Mouse (Mus musculus) left cerebral cortex, adult 8-10 months (tissue): Measurements from ENCODE around the gene Orc2. TPM values are rescaled to one million over a fixed set of nuclear protein-coding genes. Genes with fewer than 3 reads are reported as not detected.

Experiments
- DNase-seq, 2 experiments: peaks; one replicate each; pipeline ENCODE4 v3.0.0; 2022; ENCODE audit warnings: low spot score in 2 of 2
- total RNA-seq, 4 experiments: library from RNA; stranded (reverse); gene quantifications; 2 replicates each; pipeline ENCODE4 v1.2.4; 2022

Orc2 gene
- total RNA-seq, result 10 to 100 TPM; 27.0 to 33.9 (median 28.5) TPM

DNA sequence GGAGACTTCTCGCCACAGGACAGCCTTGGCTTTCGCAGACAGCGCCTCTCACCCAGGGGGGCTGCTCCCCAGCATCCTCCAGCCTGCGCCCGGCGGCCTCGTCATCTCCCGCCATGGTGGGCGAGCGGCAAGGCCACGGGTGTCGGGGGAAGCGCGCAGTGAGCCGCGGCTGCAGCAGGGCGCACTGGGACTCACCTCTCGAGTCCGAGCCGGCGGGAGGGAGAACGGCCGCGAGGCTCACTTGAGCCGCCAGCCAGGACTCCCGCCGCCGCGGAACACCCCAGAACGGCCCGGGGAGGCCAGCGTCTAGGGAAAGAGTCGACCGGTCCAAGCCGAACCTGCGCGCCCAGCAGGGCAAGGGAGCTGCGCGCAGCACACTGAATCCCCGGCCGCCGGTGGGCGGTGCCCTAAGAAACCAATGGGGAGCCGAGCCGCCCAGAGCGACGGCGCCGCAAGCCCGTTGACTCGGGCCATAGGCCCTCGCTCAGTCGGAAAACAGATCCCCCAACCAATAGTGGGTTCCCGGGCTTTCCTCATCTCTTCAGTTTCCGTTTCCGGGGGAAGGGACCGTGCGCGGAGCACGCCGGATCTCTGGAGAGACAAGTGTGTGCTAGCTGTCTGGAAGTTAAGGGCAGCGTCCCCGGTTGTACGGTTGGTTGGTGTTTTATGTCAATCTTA, at the start of gene Orc2:
Gene Orc2 (minus strand): TSS at position 533 of the 678 bp plus-strand sequence.
- peak; percentile 77 to 93 for DNase-seq

DNA sequence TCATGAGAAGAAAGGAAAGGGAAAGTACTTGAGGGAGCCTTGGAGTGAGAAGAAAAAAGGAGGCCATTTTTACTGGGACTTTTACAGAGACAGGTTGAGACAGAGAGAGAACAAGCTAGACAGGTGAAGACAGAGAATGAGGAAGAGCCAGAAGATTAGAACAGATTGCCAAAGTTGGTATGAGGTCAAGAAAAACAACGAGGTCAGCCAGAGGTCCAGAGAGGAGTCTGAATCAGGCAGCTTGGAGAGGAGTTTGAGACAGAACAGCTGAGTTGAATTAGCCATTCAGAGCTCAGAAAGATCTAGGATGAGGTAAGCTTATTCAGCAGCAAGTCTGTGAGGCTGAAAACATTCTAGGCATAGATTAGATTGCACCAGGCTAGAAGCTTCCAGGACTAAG, 36.5 kb upstream of the Orc2 start:
- DNase-seq, result no peak

DNA sequence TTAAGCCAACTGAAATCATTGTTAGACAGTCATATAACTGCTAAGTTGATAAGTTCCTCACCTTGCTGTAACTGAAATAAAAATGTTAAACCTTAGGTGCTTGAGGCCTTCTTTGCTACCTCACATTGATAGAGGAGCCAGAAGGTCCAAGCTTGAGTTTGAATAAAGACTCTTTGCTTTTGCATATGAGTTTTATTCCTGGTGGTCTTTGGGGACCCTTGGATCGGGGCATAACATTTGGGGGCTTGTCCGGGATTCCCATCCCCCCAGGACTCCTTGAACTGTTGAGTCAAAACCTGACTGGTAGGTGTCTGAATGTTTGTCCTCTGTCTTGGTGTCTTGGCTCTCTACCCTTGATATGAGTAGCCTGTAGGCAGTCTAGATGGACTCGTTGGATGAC, 2.3 kb upstream of the Orc2 start:
- DNase-seq, result no peak

DNA sequence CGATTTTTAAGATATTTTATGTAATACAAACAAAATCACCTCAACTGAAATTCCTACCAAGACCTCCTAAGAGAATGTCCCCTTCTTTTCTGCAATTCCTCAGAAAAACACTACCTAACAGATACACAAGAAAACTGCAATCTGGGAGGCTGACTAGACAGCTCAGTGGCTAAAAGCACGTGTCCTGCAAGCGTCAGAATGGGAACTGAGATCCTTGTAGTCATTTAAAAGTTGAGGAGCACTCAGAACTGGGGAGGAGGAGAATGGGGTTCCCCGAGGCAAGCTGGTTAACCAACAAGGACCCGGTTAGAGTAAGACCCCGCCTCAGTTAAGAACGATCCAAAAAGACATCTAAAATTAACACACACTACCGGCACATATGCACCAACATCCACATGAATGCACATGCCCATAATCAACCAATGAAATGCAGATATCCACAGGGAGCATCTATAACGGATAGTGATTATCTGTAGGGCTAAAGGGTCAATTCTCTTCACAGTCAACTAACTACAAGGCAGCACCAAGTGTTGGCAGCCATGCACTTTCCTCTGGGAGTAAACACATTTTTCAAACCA, 1.0 kb downstream of the Orc2 start:
- no peak for DNase-seq

DNA sequence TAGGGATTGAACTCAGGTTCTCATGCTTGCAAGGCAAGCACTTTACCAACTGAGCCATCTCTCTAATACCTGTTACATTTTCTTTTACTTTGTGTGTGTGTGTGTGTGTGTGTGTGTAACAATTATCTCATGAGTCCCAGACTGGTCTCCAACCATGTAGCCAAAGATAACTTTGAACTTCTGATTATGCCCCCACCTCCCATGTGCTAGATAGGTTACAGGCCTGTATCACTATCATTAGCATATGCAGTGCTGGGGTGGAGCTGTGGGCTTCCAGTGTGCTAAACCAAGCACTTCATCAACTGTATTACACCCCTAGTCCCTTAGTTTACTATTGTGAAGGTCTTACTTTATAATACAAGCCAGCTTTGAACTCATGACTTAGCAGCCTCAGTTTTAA, 1.8 kb downstream of the Orc2 start:
- no peak for DNase-seq

DNA sequence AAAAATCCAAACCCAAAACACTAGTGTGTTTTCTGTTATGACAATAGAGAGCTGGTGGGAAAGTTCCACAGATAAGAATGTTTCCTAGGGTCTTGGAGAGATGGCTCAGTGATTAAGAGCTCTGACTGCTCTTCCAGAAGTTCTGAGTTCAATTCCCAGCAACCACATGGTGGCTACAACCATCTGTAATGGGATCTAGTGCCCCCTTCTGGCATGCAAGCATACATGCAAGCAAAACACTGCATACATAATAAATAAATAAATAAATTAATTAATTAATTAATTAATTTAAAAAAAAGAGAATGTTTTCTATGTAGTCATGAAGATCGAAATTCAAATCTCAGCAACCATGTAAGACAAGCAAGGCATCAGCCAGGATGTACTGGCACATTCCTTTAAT, 6.2 kb downstream of the Orc2 start:
- DNase-seq, result no peak

DNA sequence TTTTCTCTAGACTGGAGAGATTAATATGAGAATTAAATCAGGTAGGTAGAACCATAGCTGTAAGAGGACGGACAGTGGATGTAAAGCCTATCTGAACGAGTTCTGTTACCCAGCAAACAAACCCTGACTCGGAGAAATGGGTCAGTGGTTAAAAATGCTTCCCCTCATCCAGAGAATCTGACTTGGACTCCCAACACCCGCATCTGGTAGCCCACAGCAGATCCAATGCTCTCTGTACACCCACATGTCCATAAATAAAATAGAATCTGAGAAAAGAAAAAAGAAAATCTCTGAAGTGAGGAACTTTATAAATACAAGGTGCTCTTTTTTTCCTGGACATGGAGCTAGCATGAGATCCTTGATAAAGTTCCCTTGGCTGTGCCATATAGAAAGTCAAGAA, 7.2 kb downstream of the Orc2 start:
- no peak for DNase-seq

DNA sequence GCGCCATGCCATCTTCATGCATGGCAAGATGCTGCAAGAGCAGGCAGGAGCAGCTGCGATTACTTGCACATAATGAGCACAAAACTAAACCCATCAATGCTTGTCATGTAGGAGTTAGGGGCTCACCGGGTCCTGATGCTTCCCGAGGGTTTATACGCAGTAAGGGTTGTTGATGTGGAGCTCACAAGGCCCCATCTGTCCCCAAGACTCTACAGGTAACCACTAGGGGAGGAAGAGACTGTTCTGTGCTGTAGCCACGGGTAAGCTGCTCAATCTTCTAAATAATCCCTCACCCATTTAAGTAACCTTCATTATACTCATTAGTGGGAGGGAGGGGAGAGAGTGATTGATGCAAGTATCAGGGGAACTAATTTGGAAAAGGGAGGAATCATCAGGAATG, 9.3 kb downstream of the Orc2 start:
- DNase-seq, result no peak

DNA sequence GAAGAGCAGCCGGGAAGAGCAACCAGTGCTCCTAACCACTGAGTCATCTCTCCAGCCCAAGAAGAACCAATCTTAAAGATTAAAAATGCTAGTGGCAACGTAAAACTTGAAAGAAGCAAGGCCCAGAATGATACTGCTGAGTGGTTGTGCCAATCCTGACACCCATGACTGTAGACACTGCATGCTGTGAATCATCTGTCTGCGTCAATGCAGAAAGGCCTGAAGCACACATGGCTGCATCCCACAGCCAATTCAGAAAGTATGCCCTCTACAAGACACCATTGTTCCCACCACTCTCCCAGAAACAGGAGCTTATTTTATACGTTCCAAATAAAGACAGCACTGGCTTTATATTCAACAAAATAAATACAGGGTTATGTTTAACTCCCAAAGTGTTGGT, 22.3 kb downstream of the Orc2 start:
- DNase-seq, result no peak

DNA sequence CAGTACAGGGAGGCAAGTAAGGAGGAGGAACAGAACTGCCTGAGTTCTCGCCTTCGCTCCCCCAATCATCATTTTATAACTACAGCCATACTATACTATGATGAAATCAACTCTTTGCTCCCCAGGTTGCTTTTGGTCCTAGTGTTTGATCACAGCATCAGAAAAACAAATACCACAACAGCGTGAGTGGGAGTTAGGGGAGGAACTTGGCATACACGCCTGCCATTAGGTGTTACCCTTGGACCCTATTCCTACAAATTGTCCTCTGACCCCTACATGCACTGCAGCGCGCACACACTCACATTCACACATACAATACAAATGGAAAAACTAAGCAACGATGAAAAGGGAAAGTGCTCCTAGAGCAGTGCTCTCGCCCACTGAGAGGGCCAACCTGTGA, 29.2 kb downstream of the Orc2 start:
- DNase-seq, result no peak

DNA sequence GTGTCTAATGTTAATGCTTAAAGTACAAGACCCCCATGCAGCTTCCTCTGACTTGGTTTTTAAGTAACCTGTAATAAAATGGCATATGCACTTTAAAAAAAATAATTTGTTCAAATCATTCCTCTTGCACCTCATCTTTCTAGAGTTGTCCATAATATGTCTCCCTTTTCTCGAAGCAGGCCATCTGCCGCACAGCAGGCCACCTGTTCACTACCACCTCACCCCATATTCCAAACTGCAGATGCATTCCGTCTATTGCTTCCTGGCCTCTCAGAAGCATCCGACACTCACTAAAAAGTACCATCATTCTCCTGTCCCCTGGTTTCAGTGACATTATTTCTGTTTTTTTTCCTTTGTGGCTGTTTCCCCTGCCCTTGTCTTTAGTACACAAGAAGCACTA, 39.3 kb downstream of the Orc2 start:
- DNase-seq, result no peak

DNA sequence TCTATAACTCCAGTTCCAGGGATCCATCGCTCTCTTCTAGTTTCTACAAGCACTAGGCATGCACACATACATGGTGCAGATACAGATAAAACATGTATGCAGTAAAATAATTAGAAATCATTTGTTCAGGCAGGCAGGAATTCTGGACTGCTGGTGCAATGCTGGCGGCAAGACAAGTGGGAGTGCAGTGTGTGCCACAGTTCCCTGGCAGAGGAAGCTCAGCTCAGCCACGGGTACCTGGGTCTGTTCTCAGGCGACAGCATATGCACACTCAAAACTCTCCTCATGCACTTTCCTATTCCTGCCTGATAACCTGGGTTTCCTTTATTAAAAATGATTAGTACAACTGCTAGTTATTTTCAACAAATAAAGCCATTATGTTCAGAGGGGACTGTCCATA, 39.9 kb downstream of the Orc2 start:
- DNase-seq, result no peak

DNA sequence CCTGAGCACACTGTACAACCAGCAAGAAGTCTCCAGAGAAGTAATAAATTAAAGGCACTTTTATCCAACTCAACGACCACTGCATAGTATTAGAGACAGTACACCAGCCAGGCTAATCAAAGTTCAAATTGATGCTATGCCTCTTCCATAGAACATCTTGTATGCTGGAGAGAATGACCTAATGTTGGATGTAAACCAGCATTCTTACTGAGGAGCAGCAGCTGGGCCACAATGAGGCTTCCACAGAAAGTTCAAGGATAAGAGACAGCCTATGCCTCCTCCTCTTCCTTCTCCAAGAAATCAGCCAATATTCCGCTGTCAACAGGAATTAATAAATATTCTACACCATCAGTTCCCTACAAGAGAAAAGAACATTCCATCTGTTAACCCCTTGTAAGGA, 41.0 kb downstream of the Orc2 start:
- no peak for DNase-seq

DNA sequence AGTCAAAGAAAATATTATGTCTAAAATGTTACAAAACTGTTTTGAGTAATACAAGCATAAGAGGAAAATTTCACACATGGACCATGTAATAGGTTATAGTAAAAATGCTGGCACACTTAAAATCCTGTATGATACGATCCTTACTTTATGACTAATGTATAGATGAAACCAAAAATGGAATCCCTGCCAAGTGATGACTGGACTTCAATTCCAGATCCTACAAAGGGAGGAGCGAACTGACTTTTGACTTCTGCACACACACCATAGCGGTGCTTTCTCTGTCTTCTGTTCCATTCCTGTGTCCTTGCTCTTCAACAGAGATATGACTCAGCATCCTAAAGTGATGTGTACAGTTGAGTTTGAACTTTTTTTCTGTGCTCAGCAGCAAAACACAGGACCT, 44.3 kb downstream of the Orc2 start:
- no peak for DNase-seq

DNA sequence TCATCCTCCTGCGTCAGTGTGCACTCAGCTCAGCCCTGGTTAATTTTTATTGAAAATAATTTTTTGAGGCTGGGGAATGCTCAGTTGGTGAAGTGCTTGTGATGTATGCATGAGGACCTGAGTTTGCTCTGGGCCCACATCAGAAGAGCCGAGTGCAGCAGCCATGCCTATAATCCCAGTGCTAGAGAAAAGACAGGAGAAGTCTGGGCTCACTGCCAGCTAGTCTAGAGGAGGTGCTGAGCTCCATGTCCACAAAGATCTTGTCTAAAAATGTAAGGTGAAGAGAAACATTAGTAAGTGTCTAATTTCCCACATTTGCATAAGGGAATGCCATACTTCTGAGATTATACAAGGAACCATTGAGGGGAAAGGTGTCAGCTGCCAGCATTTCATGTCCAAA, 46.0 kb downstream of the Orc2 start:
- no peak for DNase-seq

DNA sequence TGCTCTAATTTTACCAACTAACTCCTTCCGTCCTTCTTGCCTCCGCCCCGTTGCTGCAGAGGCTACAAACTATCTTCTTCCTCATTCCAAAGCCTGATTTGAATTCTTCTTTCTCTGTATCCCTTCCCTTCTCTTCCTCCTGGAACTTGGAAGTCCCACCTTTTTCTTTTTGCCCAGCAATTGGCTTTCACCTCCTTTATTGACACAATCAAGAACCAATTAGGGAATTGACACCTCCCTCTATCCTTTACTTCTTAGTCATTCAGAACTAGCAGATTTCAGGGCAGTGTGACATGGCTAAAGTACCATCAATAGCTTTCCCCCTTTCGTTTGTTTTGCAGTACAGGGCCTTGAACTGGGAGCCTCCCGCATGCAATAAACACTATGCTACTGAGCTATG, 46.7 kb downstream of the Orc2 start:
- no peak for DNase-seq

DNA sequence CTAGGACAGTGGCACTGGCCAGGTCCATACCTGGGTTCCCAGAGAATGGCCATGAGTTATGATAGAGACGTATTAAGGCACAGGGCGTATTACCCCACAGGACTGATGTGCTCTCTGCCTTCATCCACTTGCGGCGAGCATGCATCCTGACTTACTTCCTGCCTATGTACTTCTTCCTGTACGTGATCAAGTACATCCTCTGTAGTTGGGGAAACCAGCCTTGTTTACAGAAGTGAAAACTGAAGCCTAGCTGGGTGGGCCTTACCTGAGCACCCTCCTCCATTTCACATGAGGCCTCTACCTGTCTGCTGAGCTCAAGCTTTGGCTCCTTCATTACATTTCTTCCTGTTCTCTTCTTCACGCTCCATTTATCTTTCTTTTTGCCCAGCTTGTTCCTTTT, 50.6 kb downstream of the Orc2 start:
- DNase-seq, result no peak

DNA sequence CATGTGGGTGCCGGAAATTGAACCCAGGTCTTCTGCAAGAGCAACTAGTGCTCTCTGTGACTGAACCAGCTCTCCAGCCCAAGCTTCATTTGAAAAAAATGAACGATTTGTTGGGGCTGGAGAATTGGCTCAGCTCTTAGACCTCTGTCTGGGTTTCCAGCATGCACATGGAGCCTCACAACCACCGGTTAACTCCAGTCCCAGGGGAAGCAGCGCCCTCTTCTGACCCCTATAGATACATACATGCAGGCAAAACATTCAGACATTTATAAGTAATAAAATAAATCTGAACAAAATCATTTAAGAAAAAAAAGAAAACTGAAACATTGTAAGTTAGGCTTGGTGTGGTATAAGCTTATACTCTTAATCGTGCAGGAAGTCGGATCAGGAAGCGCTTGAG, 56.5 kb downstream of the Orc2 start:
- no peak for DNase-seq

DNA sequence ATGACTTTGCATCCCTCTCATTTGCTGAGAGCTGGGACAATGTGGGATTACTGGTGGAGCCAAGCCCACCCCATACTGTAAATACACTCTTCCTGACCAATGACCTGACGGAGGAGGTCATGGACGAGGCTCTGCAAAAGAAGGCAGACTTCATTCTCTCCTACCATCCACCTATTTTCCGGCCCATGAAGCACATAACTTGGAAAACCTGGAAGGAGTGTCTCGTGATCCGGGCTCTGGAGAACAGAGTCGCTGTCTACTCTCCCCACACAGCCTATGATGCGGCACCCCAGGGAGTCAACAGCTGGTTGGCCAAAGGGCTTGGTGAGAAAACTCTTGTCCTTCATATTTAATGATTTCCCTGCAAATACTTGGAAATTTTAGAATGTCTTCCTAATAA, 57.1 kb downstream of the Orc2 start:
- DNase-seq, result no peak

DNA sequence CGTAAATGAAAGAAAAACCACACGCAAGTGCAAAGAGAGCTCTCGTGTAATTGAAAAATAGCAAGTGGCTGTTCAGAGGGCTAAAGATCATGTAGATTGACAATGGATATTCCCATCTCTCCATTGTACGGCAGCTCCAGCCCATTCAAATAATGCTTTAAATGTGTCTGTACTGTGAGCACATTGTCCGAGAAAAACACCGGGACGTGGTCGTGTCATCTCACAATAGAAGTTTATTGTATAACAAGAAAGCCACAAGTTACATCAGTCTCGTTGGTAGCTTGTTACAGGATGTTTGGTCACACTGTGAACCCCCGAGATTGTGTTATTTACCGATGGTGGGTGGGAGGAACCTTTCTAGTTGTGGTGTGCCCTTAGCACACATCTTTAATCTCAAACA, 59.0 kb downstream of the Orc2 start:
- DNase-seq, result no peak

DNA sequence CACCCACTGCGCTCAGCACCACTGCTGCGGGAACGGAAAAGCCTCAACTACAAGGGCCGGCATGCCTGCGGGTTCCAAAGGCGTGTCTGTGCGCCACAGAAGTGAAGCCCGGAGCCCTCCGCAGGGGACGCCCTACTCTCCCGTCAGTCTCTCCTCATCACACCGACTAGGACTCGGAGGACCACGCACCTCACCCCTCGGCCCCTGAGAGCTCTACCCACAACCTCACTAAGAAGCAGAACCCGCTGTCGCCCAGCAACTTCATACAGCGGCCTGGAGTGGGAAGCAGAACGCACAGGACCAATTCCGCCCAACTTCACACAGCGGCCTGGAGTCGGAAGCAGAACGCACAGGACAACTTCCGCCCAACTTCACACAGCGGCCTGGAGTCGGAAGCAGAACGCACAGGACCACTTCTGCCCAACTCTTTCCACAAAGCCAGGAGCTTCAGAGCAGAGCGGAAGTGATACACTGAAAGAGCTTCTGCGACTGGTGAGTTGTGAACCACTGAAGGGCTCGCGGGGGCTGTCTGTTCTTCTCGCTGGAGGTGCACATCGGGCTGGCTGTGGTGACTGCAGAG, 59.7 kb downstream of the Orc2 start, which contains the start of the genes Nif3l1 and Ppil3:
Gene Nif3l1 (plus strand): TSS at position 9 of the 580 bp plus-strand sequence.
Gene Ppil3 (minus strand): TSS at position 344 of the 580 bp plus-strand sequence.
- peak; percentile 84 to 91 for DNase-seq

DNA sequence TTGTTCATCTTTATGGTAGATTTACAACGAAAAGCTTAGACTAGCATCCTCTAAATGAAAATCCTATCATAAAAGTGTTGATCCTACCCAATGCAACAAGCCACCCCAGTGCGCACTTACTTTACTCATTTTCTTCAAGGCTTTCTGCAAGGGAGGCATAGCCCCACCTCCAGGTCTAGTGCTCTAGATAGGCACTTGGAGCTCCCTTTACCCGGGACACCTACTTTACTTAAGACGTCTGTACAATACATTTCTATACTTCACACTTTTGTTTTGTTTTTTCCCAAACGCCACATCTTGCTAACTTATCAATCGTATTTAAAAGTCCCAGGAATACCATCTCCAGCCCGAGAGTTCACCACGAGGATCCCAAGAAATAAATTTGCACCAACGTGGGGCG, 60.2 kb downstream of the Orc2 start:
- no peak for DNase-seq

DNA sequence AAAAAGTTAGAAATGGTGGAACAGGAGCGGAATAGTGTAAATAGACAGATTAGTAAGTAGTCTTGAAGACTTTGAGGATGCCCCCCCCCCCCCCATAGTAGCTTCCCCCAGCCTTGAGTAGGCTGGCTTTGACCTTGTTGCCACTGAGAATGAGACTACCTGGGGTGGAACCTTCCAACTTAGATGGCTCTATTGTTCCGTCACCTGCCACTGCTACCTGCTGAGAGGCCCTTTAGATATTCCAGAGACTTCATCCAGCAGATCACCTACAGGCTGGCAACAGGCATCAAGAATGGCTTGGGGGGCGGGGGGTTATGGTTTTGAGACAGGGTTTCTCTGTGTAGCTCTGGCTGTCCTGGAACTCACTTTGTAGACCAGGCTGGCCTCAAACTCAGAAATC, 80.4 kb downstream of the Orc2 start:
- DNase-seq, result no peak
